Mouse (Mus musculus) hindbrain, embryonic 16.5 days (tissue): ENCODE measurements around the gene Gm20517. TPM values are rescaled to one million over a fixed set of nuclear protein-coding genes. Genes with fewer than 3 reads are reported as not detected.
A peak's percentile ranks its signal among the peaks of the same experiment; 100 is the strongest.

Source experiments
- ATAC-seq: fragments of 200-750 bp; cut with Nextera tagmentation; 2 replicates; pipeline ENCODE4 v1.8.0; 2017; ENCODE audit warnings: moderate TSS enrichment, moderate library complexity
- H3K27ac ChIP-seq: fragments of 300-500 bp; sonication (generic); 2 replicates; pipeline ENCODE4 v1.5.1; 2014; ENCODE audit warnings: low read depth, mild to moderate bottlenecking, control low read depth, low read length, moderate library complexity
- H3K27me3 ChIP-seq: fragments of 300-500 bp; sonication (generic); replicated peaks from 2 replicates; pipeline ENCODE4 v1.6.1; 2014; ENCODE audit warnings: low read length; ENCODE audit not compliant: control insufficient read depth, insufficient read depth
- H3K36me3 ChIP-seq: fragments of 300-500 bp; sonication (generic); 2 replicates; pipeline ENCODE4 v1.6.1; 2014; ENCODE audit warnings: mild to moderate bottlenecking, low read length, moderate library complexity, mixed read lengths; ENCODE audit not compliant: control insufficient read depth, insufficient read depth
- H3K4me1 ChIP-seq: fragments of 300-500 bp; sonication (generic); 2 replicates; pipeline ENCODE4 v1.6.1; 2014; ENCODE audit warnings: low read depth, low read length; ENCODE audit not compliant: control insufficient read depth, insufficient read depth
- H3K4me2 ChIP-seq: fragments of 300-500 bp; sonication (generic); 2 replicates; pipeline ENCODE4 v1.6.1; 2014; ENCODE audit warnings: mild to moderate bottlenecking, low read length, control low read depth, moderate library complexity
- H3K4me3 ChIP-seq: fragments of 300-500 bp; sonication (generic); 2 replicates; pipeline ENCODE4 v1.5.1; 2014; ENCODE audit warnings: mild to moderate bottlenecking, low read length, control low read depth, moderate library complexity
- H3K9ac ChIP-seq: fragments of 300-500 bp; sonication (generic); 2 replicates; pipeline ENCODE4 v1.6.1; 2014; ENCODE audit warnings: low read depth, mild to moderate bottlenecking, control low read depth, low read length, moderate library complexity
- H3K9me3 ChIP-seq: fragments of 300-500 bp; sonication (generic); 2 replicates; pipeline ENCODE4 v1.6.1; 2014; ENCODE audit warnings: mild to moderate bottlenecking, low read length, moderate library complexity; ENCODE audit not compliant: control insufficient read depth
- WGBS: fragments of 180-500 bp; shearing (Covaris S2); extraction: QIAGEN DNeasy Blood & Tissue Kit; methylation state at CpG from one replicate; pipeline ENCODE4 v1.1.7; 2014; 5-methylcytosine and 5-hydroxymethylcytosine counted together
- polyA plus RNA-seq: library from polyadenylated mRNA; unstranded; fragments of >200 nt; fragmentation: Nextera tagmentation; extraction: Ambion mirVana; gene quantifications from 2 replicates; pipeline ENCODE4 v1.2.1, GENCODE M21; 2015

Gm20517 gene
- polyA plus RNA-seq, 1 experiment from 2014 or later = 1.9 TPM

- H3K9ac ChIP-seq = no peak overlapping the region
- 82% methylated on average over 8 of the region's 8 CpGs for WGBS
- H3K4me3 ChIP-seq = no peak overlapping the region
- H3K27ac ChIP-seq = no peak overlapping the region
- H3K4me1 ChIP-seq = no peaks in the 10 kb centered on the region
- H3K9me3 ChIP-seq = no peaks in the 10 kb centered on the region
- no peak overlapping the region for H3K4me2 ChIP-seq
- ATAC-seq = no peak
- H3K27me3 ChIP-seq = no peaks in the 10 kb centered on the region
- H3K36me3 ChIP-seq = no peaks in the 10 kb centered on the region
These were observed 37.4 kb upstream of the Gm20517 start for GRCm38 (mm10) chr17:47574028-47574427.

DNA sequence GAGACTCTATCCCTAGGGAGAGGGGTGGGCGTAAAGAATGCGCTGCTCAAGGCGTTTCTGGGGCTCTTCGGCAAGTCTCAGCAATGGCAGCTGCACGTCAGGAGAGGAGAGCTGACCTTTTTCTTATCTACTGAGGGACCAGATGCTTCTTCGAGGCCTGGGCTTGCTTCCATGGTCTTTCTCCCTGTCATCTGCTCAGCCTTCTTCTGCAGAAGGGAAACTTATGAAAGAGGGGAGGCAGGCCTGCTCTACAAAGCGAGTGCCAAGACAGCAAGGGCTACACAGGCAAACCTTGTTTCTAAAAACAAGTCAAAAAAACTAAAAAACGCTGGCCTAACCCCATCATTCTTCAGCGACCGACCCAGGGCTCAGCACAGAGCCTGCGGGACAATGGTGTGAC lies 36.6 kb upstream of the Gm20517 start:
- Histone ChIP-seq H3K4me1 (no peaks in the 10 kb centered on the region), H3K9me3 (no peaks in the 10 kb centered on the region), H3K4me3 (no peak overlapping the region), H3K4me2 (no peak overlapping the region), H3K9ac (no peak overlapping the region), H3K36me3 (no peaks in the 10 kb centered on the region), H3K27me3 (no peaks in the 10 kb centered on the region), H3K27ac (no peak overlapping the region)
- ATAC-seq = no peak
- 71% methylated on average over 11 of the region's 11 CpGs for whole genome bisulfite sequencing

- H3K27ac ChIP-seq = no peak overlapping the region
- H3K9ac ChIP-seq = no peak overlapping the region
- 88% methylated on average over 6 of the region's 6 CpGs for WGBS
These were observed 32.7 kb upstream of the Gm20517 start for GRCm38 (mm10) chr17:47578655-47579054.

GRCm38 (mm10) chr17:47580962-47581361 lies 30.4 kb upstream of the Gm20517 start:
- no peak for ATAC-seq
- Histone ChIP-seq H3K27me3 (no peaks in the 10 kb centered on the region), H3K4me2 (no peak overlapping the region), H3K36me3 (no peaks in the 10 kb centered on the region), H3K4me3 (no peak overlapping the region), H3K4me1 (no peaks in the 10 kb centered on the region), H3K27ac (no peak overlapping the region), H3K9ac (no peak overlapping the region), H3K9me3 (no peaks in the 10 kb centered on the region)
- WGBS = 87% methylated on average over 4 of the region's 4 CpGs

More at GRCm38 (mm10) chr17:47578655-47579054, 32.7 kb upstream of the Gm20517 start:
- H3K36me3 ChIP-seq = no peaks in the 10 kb centered on the region
- no peaks in the 10 kb centered on the region for H3K27me3 ChIP-seq
- no peak overlapping the region for H3K4me2 ChIP-seq
- no peaks in the 10 kb centered on the region for H3K4me1 ChIP-seq
- H3K9me3 ChIP-seq = no peaks in the 10 kb centered on the region
- no peak overlapping the region for H3K4me3 ChIP-seq
- no peak for ATAC-seq

- Histone ChIP-seq H3K36me3 (no peaks in the 10 kb centered on the region), H3K27ac (no peak overlapping the region), H3K4me2 (no peak overlapping the region), H3K4me3 (no peak overlapping the region), H3K9ac (no peak overlapping the region), H3K4me1 (peaks cover 3% of the 10 kb centered on the region), H3K27me3 (no peaks in the 10 kb centered on the region; the same call in 1 of the 2 replicates), H3K9me3 (no peaks in the 10 kb centered on the region)
- no peak for ATAC-seq
- 90% methylated on average over 8 of the region's 8 CpGs for whole genome bisulfite sequencing
These were observed 22.9 kb upstream of the Gm20517 start for GRCm38 (mm10) chr17:47588517-47588916.

- 87% methylated on average over 3 of the region's 3 CpGs for WGBS
- no peak for ATAC-seq
These were observed 20.3 kb upstream of the Gm20517 start for GRCm38 (mm10) chr17:47591073-47591472.

DNA sequence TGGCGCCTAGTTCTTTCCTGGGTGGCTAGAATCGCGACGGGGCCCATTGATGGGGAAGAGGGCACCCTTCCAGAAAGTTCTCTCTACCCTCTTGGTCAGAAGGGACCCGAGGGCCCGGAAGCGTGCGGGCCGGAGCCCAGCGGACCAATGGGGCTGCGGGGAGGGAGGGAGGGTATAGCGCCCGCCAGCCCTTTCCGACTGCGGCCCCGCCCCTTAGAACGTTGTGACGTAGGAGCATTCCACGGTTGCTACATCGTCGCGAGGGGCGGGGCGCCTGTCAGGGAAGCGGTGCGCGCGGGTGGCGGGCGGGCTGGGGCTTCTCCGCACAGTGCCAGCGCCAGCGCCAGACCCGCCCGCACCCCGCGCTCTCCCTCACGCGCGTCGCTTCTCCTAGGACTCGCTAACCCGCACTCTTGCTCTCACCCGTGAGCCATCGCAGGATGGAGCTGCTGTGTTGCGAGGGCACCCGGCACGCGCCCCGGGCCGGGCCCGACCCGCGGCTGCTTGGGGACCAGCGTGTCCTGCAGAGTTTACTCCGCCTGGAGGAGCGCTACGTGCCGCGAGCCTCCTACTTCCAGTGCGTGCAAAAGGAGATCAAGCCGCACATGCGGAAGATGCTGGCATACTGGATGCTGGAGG lies 18.1 kb upstream of the Gm20517 start:
- peak; percentile 92 for ATAC-seq
- Histone ChIP-seq H3K36me3 (no peaks in the 10 kb centered on the region), H3K27me3 (no peaks in the 10 kb centered on the region; the same call in 1 of the 2 replicates), H3K4me1 (peaks cover 22% of the 10 kb centered on the region), H3K4me3 (peak overlapping the region; percentile 80), H3K9ac (peak overlapping the region; percentile 77), H3K4me2 (peak overlapping the region; percentile 95), H3K9me3 (no peaks in the 10 kb centered on the region), H3K27ac (peak overlapping the region; percentile 81)
- under 1% methylated on average over 50 of the region's 63 CpGs for WGBS

More at GRCm38 (mm10) chr17:47591073-47591472, 20.3 kb upstream of the Gm20517 start:
- H3K4me2 ChIP-seq = no peak overlapping the region
- H3K36me3 ChIP-seq = no peaks in the 10 kb centered on the region
- no peak overlapping the region for H3K27ac ChIP-seq
- no peak overlapping the region for H3K9ac ChIP-seq
- H3K4me3 ChIP-seq = no peak overlapping the region
- H3K9me3 ChIP-seq = no peaks in the 10 kb centered on the region
- H3K4me1 ChIP-seq = peaks cover 13% of the 10 kb centered on the region
- H3K27me3 ChIP-seq = no peaks in the 10 kb centered on the region; the same call in 1 of the 2 replicates

- Histone ChIP-seq H3K36me3 (no peaks in the 10 kb centered on the region), H3K4me1 (peaks cover 23% of the 10 kb centered on the region), H3K4me2 (peak overlapping the region; percentile 95), H3K27me3 (no peaks in the 10 kb centered on the region; the same call in 1 of the 2 replicates), H3K9me3 (no peaks in the 10 kb centered on the region), H3K4me3 (peak overlapping the region; percentile 80), H3K9ac (peak overlapping the region; percentile 77), H3K27ac (peak overlapping the region; percentile 81)
- under 1% methylated on average over 13 of the region's 13 CpGs for WGBS
- ATAC-seq = no peak
These were observed 17.6 kb upstream of the Gm20517 start for GRCm38 (mm10) chr17:47593854-47594182.

- Histone ChIP-seq H3K27me3 (no peaks in the 10 kb centered on the region; the same call in 1 of the 2 replicates), H3K27ac (peak overlapping the region; percentile 81), H3K4me1 (peaks cover 23% of the 10 kb centered on the region), H3K9ac (peak overlapping the region; percentile 77), H3K4me2 (peak overlapping the region; percentile 95), H3K9me3 (no peaks in the 10 kb centered on the region), H3K4me3 (peak overlapping the region; percentile 80), H3K36me3 (no peaks in the 10 kb centered on the region; the same call in 1 of the 2 replicates)
- no peak for ATAC-seq
- WGBS = under 1% methylated on average over 43 of the region's 43 CpGs
These were observed 17.0 kb upstream of the Gm20517 start for GRCm38 (mm10) chr17:47594183-47594968.
